Mouse (Mus musculus) small intestine, adult 2 months (tissue): ENCODE measurements at regions not wholly inside any gene's neighbourhood (a gene's known extent, or its start where the extent isn't known, plus 50 kb on each side); places are given as distances from the start of the nearest gene placed in this dataset.

Source experiments
- H3K27ac ChIP-seq: fragments of 200-500 bp; 2 replicates; pipeline ENCODE4 v1.5.1; 2012; ENCODE audit warnings: low read depth, low read length, control low read depth, inconsistent platforms; ENCODE audit not compliant: insufficient read depth
- H3K27me3 ChIP-seq: fragments of 200-500 bp; 2 replicates; pipeline ENCODE4 v1.6.1; 2012; ENCODE audit warnings: mild to moderate bottlenecking, moderate library complexity, low read length, inconsistent platforms; ENCODE audit not compliant: control insufficient read depth, insufficient read depth
- H3K36me3 ChIP-seq: fragments of 200-500 bp; 2 replicates; pipeline ENCODE4 v1.6.1; 2012; ENCODE audit warnings: mild to moderate bottlenecking, low read length, control low read depth, inconsistent platforms; ENCODE audit not compliant: control insufficient read depth, insufficient read depth
- H3K4me1 ChIP-seq: fragments of 200-500 bp; 2 replicates; pipeline ENCODE4 v1.6.1; 2012; ENCODE audit warnings: low read length, inconsistent platforms, mixed read lengths; ENCODE audit not compliant: control insufficient read depth, insufficient read depth, insufficient read length
- H3K4me3 ChIP-seq: fragments of 200-500 bp; 2 replicates; pipeline ENCODE4 v1.5.1; 2012; ENCODE audit warnings: low read depth, mild to moderate bottlenecking, control low read depth, inconsistent platforms, low read length, moderate library complexity
- CTCF ChIP-seq: fragments of 200-500 bp; IDR thresholded peaks from 2 replicates; pipeline ENCODE4 v1.5.1; 2012; ENCODE audit warnings: low read depth, mild to moderate bottlenecking, control low read depth, inconsistent platforms, low read length, moderate library complexity, mixed read lengths; ENCODE audit not compliant: insufficient replicate concordance, insufficient read length; ENCODE audit errors: extremely low read depth
- POLR2A ChIP-seq: fragments of 200-500 bp; IDR thresholded peaks from 2 replicates; pipeline ENCODE4 v1.6.1; 2012; ENCODE audit warnings: low read depth, mild to moderate bottlenecking, control low read depth, inconsistent platforms, low read length, moderate library complexity
- WGBS: fragments of 180-500 bp; shearing (Covaris S2); methylation state at CpG from one replicate; pipeline ENCODE4 v1.1.7; 2018; 5-methylcytosine and 5-hydroxymethylcytosine counted together

GRCm38 (mm10) chr11:31738148-31739021, 66.7 kb upstream of the Bod1 start:
- H3K4me1 ChIP-seq, result no peaks in the 10 kb centered on the region
- no peak overlapping the region for H3K4me3 ChIP-seq
- H3K27ac ChIP-seq, result no peak overlapping the region
- TF ChIP-seq POLR2A (no peak), CTCF (no peak)
- H3K27me3 ChIP-seq, result no peaks in the 10 kb centered on the region
- WGBS, result 92% methylated on average over 5 of the region's 5 CpGs
- H3K36me3 ChIP-seq, result no peaks in the 10 kb centered on the region

GRCm38 (mm10) chr11:31740409-31740808, 68.7 kb upstream of the Bod1 start:
- Histone ChIP-seq H3K4me3 (no peak overlapping the region), H3K36me3 (no peaks in the 10 kb centered on the region), H3K27ac (no peak overlapping the region), H3K27me3 (no peaks in the 10 kb centered on the region), H3K4me1 (no peaks in the 10 kb centered on the region)
- 70% methylated on average over 5 of the region's 5 CpGs for WGBS
- no peak for TF ChIP-seq CTCF

GRCm38 (mm10) chr11:31742160-31742559, 70.5 kb upstream of the Bod1 start:
- TF ChIP-seq CTCF (no peak), POLR2A (no peak)
- no peak overlapping the region for H3K27ac ChIP-seq
- no peaks in the 10 kb centered on the region for H3K27me3 ChIP-seq
- no peaks in the 10 kb centered on the region for H3K36me3 ChIP-seq
- 73% methylated on average over 1 of the region's 1 CpGs for WGBS
- H3K4me1 ChIP-seq, result peaks cover 7% of the 10 kb centered on the region; the same call in 1 of the 2 replicates
- H3K4me3 ChIP-seq, result no peak overlapping the region

GRCm38 (mm10) chr11:31744076-31744785, 72.5 kb upstream of the Bod1 start:
- Histone ChIP-seq H3K27ac (no peak overlapping the region), H3K4me1 (peaks cover 7% of the 10 kb centered on the region; the same call in 1 of the 2 replicates), H3K4me3 (no peak overlapping the region), H3K27me3 (no peaks in the 10 kb centered on the region), H3K36me3 (no peaks in the 10 kb centered on the region)
- 85% methylated on average over 12 of the region's 12 CpGs for WGBS
- TF ChIP-seq CTCF (no peak), POLR2A (no peak)

GRCm38 (mm10) chr11:31745028-31745865, 73.6 kb upstream of the Bod1 start:
- Histone ChIP-seq H3K4me1 (peaks cover 7% of the 10 kb centered on the region; the same call in 1 of the 2 replicates), H3K36me3 (no peaks in the 10 kb centered on the region), H3K4me3 (no peak overlapping the region), H3K27me3 (no peaks in the 10 kb centered on the region), H3K27ac (no peak overlapping the region)
- 81% methylated on average over 16 of the region's 16 CpGs for WGBS
- no peak for TF ChIP-seq CTCF
- TF ChIP-seq POLR2A, result no peak

GRCm38 (mm10) chr11:31745866-31746248, 74.2 kb upstream of the Bod1 start:
- H3K36me3 ChIP-seq, result no peaks in the 10 kb centered on the region
- TF ChIP-seq CTCF, result no peak
- no peak for TF ChIP-seq POLR2A
- peaks cover 7% of the 10 kb centered on the region; the same call in 1 of the 2 replicates for H3K4me1 ChIP-seq
- no peak overlapping the region for H3K4me3 ChIP-seq
- no peak overlapping the region for H3K27ac ChIP-seq
- no peaks in the 10 kb centered on the region for H3K27me3 ChIP-seq
- WGBS, result 58% methylated on average over 5 of the region's 5 CpGs
